Mouse (Mus musculus): ENCODE data around the gene Gm20388.

DNA sequence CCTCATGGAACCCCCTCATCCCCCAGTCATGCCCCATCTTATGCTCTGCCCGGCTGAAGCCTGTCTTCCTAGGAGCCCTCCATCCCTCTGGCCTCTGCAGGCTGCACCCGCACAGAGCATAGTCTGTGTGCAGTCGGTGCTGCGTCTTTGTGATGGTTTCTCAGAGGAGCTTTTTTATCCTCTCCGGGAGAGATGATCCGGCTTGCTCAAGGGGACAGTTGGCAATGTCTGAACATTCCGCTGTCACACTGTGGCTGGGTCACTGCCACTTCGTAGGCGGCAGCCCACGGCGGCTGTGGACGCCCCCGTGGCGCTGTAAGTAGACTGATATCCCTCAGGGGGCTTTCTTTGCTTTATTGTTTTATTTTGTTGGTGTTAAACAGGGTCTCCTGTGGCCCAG lies 500.4 kb downstream of the Gm20388 start:
- no peak for TF ChIP-seq CTCF (IDR thresholded peaks at IDR 0.05; ENCODE audit: extremely low read depth, insufficient read depth, low read length)
- TF ChIP-seq POLR2A (IDR thresholded peaks at IDR 0.05; ENCODE audit: extremely low read depth, insufficient read depth, low read length), result no peak

All from cortical plate, adult 2 months (tissue).